Mouse (Mus musculus): ENCODE measurements around the gene Abcc3.

The Abcc3 gene

DNA sequence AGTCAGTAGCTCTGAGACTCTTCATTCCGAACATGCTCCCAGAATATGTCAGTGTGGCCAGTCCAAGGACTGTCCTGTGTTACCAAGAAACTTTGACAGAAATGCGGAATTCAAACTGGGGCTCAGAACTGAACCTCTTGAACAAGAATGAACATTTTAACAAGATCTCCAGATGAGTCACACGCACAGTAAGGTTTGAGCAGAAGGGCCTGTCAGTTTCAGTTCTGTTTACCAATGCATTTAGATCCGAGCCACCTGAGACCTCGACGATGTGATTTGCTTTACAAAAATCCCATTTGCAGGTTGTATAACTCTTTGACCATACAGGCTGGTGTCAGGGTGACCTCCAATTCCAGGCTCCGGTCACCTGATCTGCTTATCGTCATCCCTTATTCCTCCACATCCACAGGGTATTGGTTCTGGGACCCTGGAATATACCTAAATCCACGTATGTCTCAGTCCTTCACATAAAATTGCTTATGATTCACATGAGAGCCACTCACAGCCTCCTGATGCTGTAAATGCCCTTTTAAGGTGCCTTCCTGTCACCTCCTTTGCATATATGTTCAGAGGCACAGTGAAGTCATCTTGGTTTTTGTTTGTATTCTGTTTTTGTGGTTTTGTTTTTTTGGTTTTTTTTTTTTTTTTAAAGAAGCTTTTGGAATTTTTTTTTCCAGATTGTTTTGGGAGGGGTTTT, 37.1 kb downstream of the Abcc3 start:
- DNase-seq (ENCODE audit: extremely low spot score, low read depth, low spot score), result no peak

- DNase-seq (ENCODE audit: extremely low spot score, low read depth, low spot score), result no peak
Measured at GRCm38 (mm10) chr11:94351094-94351493, 41.7 kb downstream of the Abcc3 start.

- no peak for DNase-seq (ENCODE audit: extremely low spot score, low read depth, low spot score)
Measured at GRCm38 (mm10) chr11:94350337-94350736, 42.5 kb downstream of the Abcc3 start.

DNA sequence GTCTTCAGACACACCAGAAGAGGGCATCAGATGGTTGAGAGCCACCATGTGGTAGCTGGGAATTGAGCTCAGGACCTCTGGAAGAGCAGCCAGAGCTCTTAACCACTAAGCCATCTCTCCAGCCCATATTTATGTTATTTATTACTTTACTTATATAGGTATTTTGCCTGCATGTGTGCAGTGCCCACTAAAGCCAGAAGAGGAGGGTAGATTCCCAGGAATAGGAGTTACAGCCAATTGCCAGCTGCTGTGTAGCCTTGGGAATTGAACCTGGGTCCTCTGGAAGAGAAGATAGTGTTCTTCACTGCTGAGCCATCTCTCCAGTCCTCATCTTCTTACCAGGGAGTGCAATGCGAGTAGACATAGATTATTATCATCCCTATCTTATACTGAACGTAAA, 43.0 kb downstream of the Abcc3 start:
- DNase-seq (ENCODE audit: extremely low spot score, low read depth, low spot score), result no peak

DNA sequence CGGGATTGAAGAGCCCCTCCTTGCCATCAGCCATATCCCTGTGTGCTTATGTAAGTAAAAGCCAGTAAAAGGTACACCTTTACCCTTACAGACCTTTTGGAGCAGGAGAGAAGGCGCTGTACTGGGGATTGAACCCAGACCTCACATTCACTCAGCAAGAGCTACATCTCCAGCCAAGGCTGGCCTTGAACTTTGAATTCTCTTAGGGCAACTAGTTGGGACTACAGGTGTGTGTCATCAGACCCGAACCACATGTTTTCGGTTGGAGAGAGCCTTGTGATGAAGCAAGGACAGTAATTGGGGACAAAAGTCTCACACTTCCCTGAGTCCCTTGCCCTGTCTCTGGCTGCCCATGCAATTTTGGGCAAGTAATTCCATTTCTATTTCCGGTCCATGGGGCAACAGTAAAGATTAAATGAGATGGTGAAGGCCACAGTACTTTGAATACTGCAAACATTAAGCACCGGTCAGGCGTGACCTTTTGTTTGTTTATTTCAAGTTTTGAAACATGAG, 45.7 kb downstream of the Abcc3 start:
- no peak for DNase-seq (ENCODE audit: extremely low spot score, low read depth, low spot score)

GRCm38 (mm10) chr11:94346611-94347010, 46.2 kb downstream of the Abcc3 start:
- DNase-seq (ENCODE audit: extremely low spot score, low read depth, low spot score), result no peak

DNA sequence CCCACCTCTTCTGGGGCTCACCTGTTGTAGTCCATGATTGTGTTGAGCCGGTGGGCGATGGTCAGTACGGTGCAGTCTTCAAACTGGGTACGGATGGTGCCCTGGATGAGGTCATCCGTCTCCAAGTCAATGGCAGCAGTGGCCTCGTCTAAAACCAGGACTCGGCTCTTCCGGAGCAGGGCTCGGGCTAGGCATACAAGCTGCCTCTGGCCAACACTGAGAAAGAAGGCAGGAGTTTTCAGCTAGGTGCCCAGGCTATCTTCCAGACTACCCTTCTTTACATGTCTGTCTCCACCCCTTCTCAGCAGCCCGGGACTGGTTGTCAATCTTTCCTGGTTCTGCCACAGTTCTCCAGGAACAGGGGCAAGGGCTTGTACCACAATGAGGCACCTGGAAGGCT, 46.9 kb downstream of the Abcc3 start:
- DNase-seq (ENCODE audit: extremely low spot score, low read depth, low spot score), result no peak

GRCm38 (mm10) chr11:94344470-94344869, 48.3 kb downstream of the Abcc3 start:
- no peak for DNase-seq (ENCODE audit: extremely low spot score, low read depth, low spot score)

DNA sequence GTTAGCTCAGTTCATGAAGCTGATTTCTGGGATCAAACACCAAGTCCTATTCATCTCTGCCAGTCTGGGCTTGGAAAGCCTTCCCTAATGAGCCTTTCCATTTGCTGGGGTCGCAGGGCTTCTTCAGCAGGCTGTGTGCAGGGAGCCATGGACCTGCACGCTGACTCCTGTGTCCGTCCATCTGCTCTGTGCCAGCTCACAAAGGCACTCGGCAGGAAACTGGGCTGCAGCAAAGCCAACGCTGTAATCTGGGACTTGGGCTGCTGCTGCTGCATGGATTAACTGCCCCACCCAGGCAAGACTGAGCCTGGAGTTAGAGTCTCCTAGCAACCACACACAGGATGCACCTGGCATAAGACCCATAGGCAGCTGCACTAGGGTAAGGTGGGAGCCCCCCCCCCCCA, 48.8 kb downstream of the Abcc3 start:
- no peak for DNase-seq (ENCODE audit: extremely low spot score, low read depth, low spot score)

DNA sequence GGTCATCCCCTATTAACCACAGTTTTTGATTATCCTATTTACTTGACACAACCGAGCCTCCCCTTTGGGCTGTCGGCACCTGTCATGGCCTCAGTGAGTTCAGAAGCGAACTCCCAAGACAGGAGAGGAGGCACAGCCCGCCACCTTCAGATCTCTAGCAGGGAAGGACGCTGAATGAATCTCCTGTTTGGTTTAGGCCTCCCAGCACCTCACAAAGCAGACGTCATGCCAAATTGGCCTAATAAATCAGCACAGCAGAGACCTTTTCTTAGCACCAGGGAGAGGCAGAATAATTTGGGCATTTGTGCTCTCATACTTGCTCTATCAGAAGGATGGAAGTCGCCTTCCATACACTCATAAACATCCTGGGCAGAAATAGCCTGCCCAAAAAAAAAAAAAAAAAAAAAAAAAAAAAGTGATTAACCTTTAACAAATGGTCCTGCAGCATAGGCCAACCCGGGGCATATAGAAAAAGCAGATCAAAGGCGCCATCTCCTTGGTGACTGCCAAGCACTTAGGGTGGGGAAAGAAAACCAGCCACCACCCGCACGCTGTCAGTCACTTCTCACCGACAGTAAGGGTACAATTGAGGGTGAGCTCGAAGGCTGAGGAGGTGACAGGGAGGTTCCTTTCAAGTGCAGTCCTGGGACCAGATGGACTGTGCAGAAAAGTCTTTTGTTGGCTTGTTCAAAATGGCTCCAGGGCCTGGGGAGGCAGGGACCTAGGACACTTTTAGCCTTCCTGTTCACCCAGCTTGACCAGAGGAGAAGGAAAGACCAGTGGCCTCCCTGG, 50.5 kb downstream of the Abcc3 start:
- no peak for DNase-seq (ENCODE audit: extremely low spot score, low read depth, low spot score)

DNA sequence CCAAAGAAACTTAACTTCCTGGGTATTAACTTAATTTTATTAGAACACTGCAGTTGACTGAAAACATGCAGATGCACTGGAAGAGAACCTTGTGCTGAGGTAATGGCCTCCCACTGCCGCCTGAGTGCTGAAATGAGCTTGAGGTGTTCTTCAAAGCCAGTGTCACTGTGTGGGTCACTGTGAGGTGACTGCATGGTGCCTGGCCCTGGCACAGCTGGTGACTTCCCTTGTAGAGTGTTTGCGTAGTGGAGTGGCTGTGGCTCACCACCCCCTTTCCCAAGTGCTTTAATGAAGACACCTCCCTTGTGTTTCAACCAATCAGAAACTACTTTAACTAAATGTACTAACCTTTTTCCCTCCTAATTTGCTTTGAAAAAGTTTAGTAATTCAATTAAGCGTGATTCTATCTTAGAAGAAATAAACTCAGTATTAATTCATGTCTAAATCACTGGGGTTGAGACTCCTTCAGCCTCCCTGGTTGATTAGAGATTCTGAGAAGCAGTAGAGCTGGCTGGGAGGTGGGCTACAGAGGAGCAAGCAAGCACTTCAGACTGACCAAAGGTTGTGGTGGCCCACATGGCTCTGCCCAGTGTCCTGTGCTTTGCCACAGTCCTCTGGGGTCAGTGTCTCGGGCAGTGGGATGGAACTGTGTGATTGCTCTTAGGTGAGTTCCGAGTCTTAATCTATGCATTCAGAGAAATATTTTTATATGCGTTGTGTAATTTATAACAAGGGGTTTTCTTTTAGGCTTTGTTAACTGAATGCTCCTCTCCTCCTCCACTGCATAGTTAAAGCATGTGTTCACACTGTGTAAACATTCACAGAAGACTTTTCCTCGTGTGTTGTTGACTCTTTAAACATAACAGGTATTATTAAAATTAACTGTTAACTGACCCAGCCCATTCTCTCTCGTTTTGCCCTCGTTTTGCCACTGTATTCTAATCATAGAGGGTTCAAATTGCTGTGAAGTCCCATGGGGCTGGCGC, 51.6 kb downstream of the Abcc3 start:
- no peak for DNase-seq (ENCODE audit: extremely low spot score, low read depth, low spot score)

DNA sequence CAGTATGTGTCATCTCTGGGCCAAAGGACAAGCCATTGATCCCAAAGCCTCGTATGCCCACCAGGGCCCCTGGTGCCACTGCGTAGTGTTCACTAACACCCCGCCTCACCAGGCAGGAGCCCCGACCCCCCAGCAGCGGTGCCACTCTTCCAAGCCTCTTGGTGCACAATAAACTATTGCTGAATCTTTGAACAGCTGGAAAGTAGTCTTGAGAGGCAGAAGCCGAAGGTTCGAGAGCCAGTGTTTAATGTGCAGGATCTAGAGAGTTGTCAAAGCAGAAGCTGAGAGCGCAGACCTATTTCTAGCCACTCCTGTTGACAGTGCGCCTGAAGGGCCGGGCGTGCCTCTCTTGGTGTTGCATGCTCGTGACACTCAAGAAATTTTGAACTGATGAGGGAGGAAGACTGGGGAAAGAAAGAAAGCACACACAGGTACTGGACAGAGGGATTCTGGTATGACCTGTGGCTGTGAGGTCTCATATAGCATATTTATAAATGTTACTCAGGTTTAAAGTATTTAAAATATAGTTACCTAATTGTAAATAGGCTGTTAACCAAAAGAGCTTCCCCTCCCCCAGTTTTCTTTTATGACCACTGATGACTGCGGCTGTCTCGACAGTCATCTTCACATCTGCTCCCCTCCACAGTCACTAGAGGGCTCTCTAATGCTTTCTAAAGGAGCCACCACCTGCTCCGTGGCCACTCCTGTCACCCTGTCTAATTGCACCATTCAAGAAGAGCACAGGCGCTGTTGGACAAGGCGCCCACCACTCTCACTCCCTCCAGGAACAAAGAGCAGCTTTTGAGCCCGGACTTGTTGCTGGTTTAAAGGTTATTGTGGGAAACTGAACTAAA, 52.8 kb downstream of the Abcc3 start:
- no peak for DNase-seq (ENCODE audit: extremely low spot score, low read depth, low spot score)

DNA sequence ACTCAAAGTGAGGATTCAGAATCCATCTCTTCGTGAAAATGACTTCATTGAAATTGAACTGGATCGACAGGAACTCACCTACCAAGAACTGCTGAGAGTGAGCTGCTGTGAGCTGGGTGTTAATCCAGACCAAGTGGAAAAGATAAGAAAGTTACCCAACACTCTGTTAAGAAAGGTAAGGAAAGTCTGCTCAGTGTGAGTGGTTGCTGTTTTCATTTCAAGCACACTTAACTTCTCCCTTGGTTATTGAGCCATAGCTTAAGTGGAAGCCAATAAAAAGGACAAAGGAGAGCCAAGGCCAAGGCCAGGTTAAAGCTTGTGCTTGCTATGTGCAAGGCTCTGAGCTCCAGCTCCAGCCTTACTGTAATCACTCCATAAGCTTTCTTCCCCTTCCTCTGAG, 54.5 kb downstream of the Abcc3 start:
- DNase-seq (ENCODE audit: extremely low spot score, low read depth, low spot score), result no peak

DNA sequence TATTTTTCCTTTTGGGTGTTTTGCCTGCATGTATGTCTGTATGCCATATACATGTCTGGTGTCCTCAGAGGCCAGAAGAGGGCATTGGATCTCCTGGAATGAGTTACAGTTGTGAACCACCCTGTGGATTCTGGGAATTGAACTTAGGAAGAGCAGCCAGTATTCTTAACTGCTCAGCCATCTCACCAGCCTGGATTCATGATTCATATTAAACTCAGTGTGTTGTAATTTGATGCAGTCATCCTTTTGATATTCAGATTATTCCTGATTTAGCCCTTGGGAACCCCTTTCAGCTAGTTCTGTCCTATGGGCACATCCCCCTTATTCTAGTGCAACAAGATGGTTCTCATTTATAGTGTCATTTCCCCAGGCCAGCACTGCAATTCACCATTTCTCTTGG, 56.2 kb downstream of the Abcc3 start:
- no peak for DNase-seq (ENCODE audit: extremely low spot score, low read depth, low spot score)

- no peak for DNase-seq (ENCODE audit: extremely low spot score, low read depth, low spot score)
Measured at GRCm38 (mm10) chr11:94334386-94334968, 58.3 kb downstream of the Abcc3 start.

DNA sequence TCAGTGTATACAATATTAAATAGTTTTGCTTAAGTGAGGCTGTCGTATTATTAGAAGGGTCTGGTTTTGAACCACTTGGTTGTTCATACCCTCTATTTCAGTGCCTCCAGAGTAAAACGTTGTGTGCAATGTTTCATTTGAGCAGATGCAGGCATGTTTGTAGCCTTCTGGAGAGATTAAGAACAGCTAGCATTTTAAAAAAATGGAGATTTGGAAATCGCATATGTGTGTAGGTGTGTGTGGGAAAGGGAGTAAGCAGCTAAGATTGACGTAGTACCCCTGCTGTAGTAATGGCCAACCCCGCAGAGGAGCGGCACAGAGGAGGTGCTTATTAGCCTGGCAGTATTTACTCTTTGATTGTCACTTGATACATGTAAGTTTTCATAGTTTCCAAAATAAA, 60.1 kb downstream of the Abcc3 start:
- no peak for DNase-seq (ENCODE audit: extremely low spot score, low read depth, low spot score)

DNA sequence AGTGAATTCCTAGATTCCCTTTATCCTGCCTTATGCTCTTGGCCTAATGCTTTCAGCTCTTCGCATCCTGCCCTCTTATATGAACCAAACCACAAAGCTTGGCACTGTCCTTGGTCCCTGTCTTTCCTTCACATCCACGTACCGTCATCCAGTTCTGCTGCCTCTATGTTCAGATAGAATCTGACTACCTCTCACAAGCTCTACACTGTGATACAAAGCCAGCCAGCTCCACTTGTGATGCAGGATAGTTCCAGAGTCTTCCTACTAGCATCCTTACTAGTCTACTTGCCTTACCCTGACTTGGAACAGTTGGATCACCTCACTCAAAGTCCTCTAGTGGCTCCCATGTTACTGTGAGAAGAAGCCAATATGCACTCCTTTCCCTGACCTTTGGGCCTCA, 62.6 kb downstream of the Abcc3 start:
- no peak for DNase-seq (ENCODE audit: extremely low spot score, low read depth, low spot score)

- no peak for DNase-seq (ENCODE audit: extremely low spot score, low read depth, low spot score)
Measured at GRCm38 (mm10) chr11:94329270-94329891, 63.4 kb downstream of the Abcc3 start.

GRCm38 (mm10) chr11:94328644-94329025, 64.2 kb downstream of the Abcc3 start:
- no peak for DNase-seq (ENCODE audit: extremely low spot score, low read depth, low spot score)

Measured in hindlimb bud, embryonic 11.5 days (tissue).